Mouse (Mus musculus) midbrain, postnatal 0 days (tissue): ENCODE measurements around the gene Plagl2. TPM values are rescaled to one million over a fixed set of nuclear protein-coding genes. Genes with fewer than 3 reads are reported as not detected.
A peak's percentile ranks its signal among the peaks of the same experiment; 100 is the strongest.
"Not testable (repeated sequence)": the region's sequence is repeated elsewhere in the genome, so short reads cannot be mapped to it uniquely, and the experiment has no call there.

ENCODE experiments used
- ATAC-seq: fragments of 200-750 bp; cut with Nextera tagmentation; 2 replicates; pipeline ENCODE4 v1.8.0; 2017; ENCODE audit warnings: moderate number of reproducible peaks, mild to moderate bottlenecking, moderate TSS enrichment, moderate library complexity; ENCODE audit not compliant: low FRiP score
- DNase-seq: peaks from one replicate; pipeline ENCODE4 v3.0.0-alpha.2; 2015; ENCODE audit warnings: low spot score
- H3K27ac ChIP-seq: fragments of 300-500 bp; sonication (generic); 2 replicates; pipeline ENCODE4 v1.5.1; 2014; ENCODE audit warnings: low read depth, mild to moderate bottlenecking, low read length, mixed read lengths
- H3K27me3 ChIP-seq: fragments of 300-500 bp; sonication (generic); 2 replicates; pipeline ENCODE4 v1.6.1; 2014; ENCODE audit warnings: low read length, control low read depth, mixed read lengths; ENCODE audit not compliant: insufficient read depth
- H3K36me3 ChIP-seq: fragments of 300-500 bp; sonication (generic); 2 replicates; pipeline ENCODE4 v1.6.1; 2014; ENCODE audit warnings: low read length, control low read depth, mixed read lengths; ENCODE audit not compliant: insufficient read depth
- H3K4me1 ChIP-seq: fragments of 300-500 bp; sonication (generic); 2 replicates; pipeline ENCODE4 v1.6.1; 2014; ENCODE audit warnings: mild to moderate bottlenecking, control low read depth, antibody characterized with exemption, low read length, mixed read lengths; ENCODE audit not compliant: insufficient read depth
- H3K4me2 ChIP-seq: fragments of 300-500 bp; sonication (generic); 2 replicates; pipeline ENCODE4 v1.6.1; 2014; ENCODE audit warnings: low read depth, mild to moderate bottlenecking, low read length, mixed read lengths; ENCODE audit not compliant: poor library complexity, severe bottlenecking
- H3K4me3 ChIP-seq: fragments of 300-500 bp; sonication (generic); 2 replicates; pipeline ENCODE4 v1.5.1; 2014; ENCODE audit warnings: low read depth, mild to moderate bottlenecking, low read length, moderate library complexity
- H3K9ac ChIP-seq: fragments of 300-500 bp; sonication (generic); replicated peaks from 2 replicates; pipeline ENCODE4 v1.6.1; 2014; ENCODE audit warnings: mild to moderate bottlenecking, low read length, moderate library complexity, mixed read lengths; ENCODE audit not compliant: poor library complexity, severe bottlenecking
- H3K9me3 ChIP-seq: fragments of 300-500 bp; sonication (generic); 2 replicates; pipeline ENCODE4 v1.6.1; 2016; ENCODE audit warnings: low read length, control low read depth
- CTCF ChIP-seq: IDR thresholded peaks from 2 replicates; pipeline ENCODE4 v1.5.1; 2016; ENCODE audit warnings: antibody characterized with exemption, mild to moderate bottlenecking
- WGBS: fragments of 180-500 bp; shearing (Covaris S2); extraction: QIAGEN DNeasy Blood & Tissue Kit; methylation state at CpG from one replicate; pipeline ENCODE4 v1.1.7; 2014; 5-methylcytosine and 5-hydroxymethylcytosine counted together
- polyA plus RNA-seq: library from polyadenylated mRNA; unstranded; fragments of >200 nt; fragmentation: Nextera tagmentation; extraction: Ambion mirVana; gene quantifications from 2 replicates; pipeline ENCODE4 v1.2.1, GENCODE M21; 2015
- total RNA-seq: library from RNA; depleted of rRNA; stranded (reverse); fragments of >200 nt; gene quantifications from 2 replicates; pipeline ENCODE4 v1.2.3, GENCODE M21; 2014; rRNA removed

The Plagl2 gene
- total RNA-seq: 6.5 and 7.0 TPM in 2 replicates
- polyA plus RNA-seq: 2.5 and 2.9 TPM in 2 replicates

GRCm38 (mm10) chr2:153241250-153242014, at the start of gene Plagl2, which contains the start of gene Pofut1:
TSS of gene Plagl2 (minus strand) at chr2:153241426.
TSS of gene Pofut1 (plus strand) at chr2:153241533.
- ATAC-seq: peak; percentile 97
- peak; percentile 95 for DNase-seq
- H3K27ac ChIP-seq: peak within 1 kb of the TSS; percentile 82
- peaks cover 19% of the 10 kb centered on the region for H3K4me1 ChIP-seq
- H3K9ac ChIP-seq: peak within 1 kb of the TSS; percentile 97
- TF ChIP-seq CTCF: peak; percentile 38
- WGBS: under 1% methylated on average over 53 of the region's 72 CpGs
- H3K36me3 ChIP-seq: no peaks in the 10 kb centered on the region
- H3K27me3 ChIP-seq: no peaks in the 10 kb centered on the region
- H3K4me2 ChIP-seq: peak within 1 kb of the TSS; percentile 87
- no peaks in the 10 kb centered on the region for H3K9me3 ChIP-seq
- H3K4me3 ChIP-seq: peak within 1 kb of the TSS; percentile 94

GRCm38 (mm10) chr2:153287835-153288234, 46.6 kb upstream of the Plagl2 start:
- WGBS: 47% methylated on average over 6 of the region's 6 CpGs
- no peak for TF ChIP-seq CTCF
- no peaks in the 10 kb centered on the region for H3K27me3 ChIP-seq
- H3K9me3 ChIP-seq: no peaks in the 10 kb centered on the region
- no peak overlapping the region for H3K27ac ChIP-seq
- no peaks in the 10 kb centered on the region for H3K36me3 ChIP-seq
- no peak overlapping the region for H3K9ac ChIP-seq
- no peaks in the 10 kb centered on the region; the same call in 1 of the 2 replicates for H3K4me1 ChIP-seq
- no peak overlapping the region for H3K4me2 ChIP-seq
- DNase-seq (peak; percentile 69), ATAC-seq (no peak)
- H3K4me3 ChIP-seq: no peak overlapping the region

- no peak overlapping the region for H3K9ac ChIP-seq
- TF ChIP-seq CTCF: no peak
- H3K27me3 ChIP-seq: no peaks in the 10 kb centered on the region
- ATAC-seq (no peak), DNase-seq (no peak)
- no peaks in the 10 kb centered on the region for H3K9me3 ChIP-seq
- 84% methylated on average over 4 of the region's 4 CpGs for WGBS
- H3K4me2 ChIP-seq: no peak overlapping the region
- H3K27ac ChIP-seq: no peak overlapping the region
- no peaks in the 10 kb centered on the region for H3K4me1 ChIP-seq
- H3K4me3 ChIP-seq: no peak overlapping the region
- H3K36me3 ChIP-seq: no peaks in the 10 kb centered on the region
Measured at GRCm38 (mm10) chr2:153286524-153286923, 45.3 kb upstream of the Plagl2 start.

GRCm38 (mm10) chr2:153283919-153284318, 42.7 kb upstream of the Plagl2 start:
- Histone ChIP-seq H3K27me3 (no peaks in the 10 kb centered on the region), H3K4me1 (no peaks in the 10 kb centered on the region), H3K4me2 (no peak overlapping the region), H3K36me3 (no peaks in the 10 kb centered on the region), H3K4me3 (no peak overlapping the region), H3K9me3 (no peaks in the 10 kb centered on the region), H3K9ac (no peak overlapping the region), H3K27ac (no peak overlapping the region)
- no peak for TF ChIP-seq CTCF
- 79% methylated on average over 6 of the region's 6 CpGs for WGBS
- ATAC-seq: no peak
- DNase-seq: no peak

- 88% methylated on average over 5 of the region's 5 CpGs for WGBS
- Histone ChIP-seq H3K4me1 (no peaks in the 10 kb centered on the region), H3K9ac (no peak overlapping the region), H3K27me3 (no peaks in the 10 kb centered on the region), H3K27ac (no peak overlapping the region), H3K36me3 (no peaks in the 10 kb centered on the region), H3K4me3 (no peak overlapping the region), H3K9me3 (no peaks in the 10 kb centered on the region), H3K4me2 (no peak overlapping the region)
- no peak for DNase-seq
- ATAC-seq: no peak
- no peak for TF ChIP-seq CTCF
Measured at GRCm38 (mm10) chr2:153278357-153278756, 37.1 kb upstream of the Plagl2 start.

- not testable (repeated sequence) for H3K36me3 ChIP-seq, H3K4me3 ChIP-seq, H3K9ac ChIP-seq, H3K4me1 ChIP-seq, DNase-seq, H3K9me3 ChIP-seq, ATAC-seq, H3K4me2 ChIP-seq, H3K27me3 ChIP-seq, H3K27ac ChIP-seq
- 95% methylated on average over 5 of the region's 5 CpGs for WGBS
Measured at GRCm38 (mm10) chr2:153276846-153277245, 35.6 kb upstream of the Plagl2 start.
